Mouse (Mus musculus) left cerebral cortex, postnatal 36 days (tissue): ENCODE data around the gene Nudt3. TPM values are rescaled to one million over a fixed set of nuclear protein-coding genes. Genes with fewer than 3 reads are reported as not detected.
"Not testable (repeated sequence)": the region's sequence is repeated elsewhere in the genome, so short reads cannot be mapped to it uniquely, and the experiment has no call there.

Experiments
- DNase-seq, 2 experiments: peaks; one replicate each; pipeline ENCODE4 v3.0.0; 2021 to 2022; ENCODE audit warnings: low spot score in 2 of 2, mixed read lengths in 1 of 2
- intact Hi-C: fragments of 180-260 bp; cut with DNase I; formaldehyde crosslinking; loops from one replicate; pipeline ENCODE4 v1.15.1; 2025
- total RNA-seq, 2 experiments: library from RNA; stranded (reverse); gene quantifications; 2 replicates each; pipeline ENCODE4 v1.2.3; 2021

Gene Nudt3
- total RNA-seq, 2 experiments from 2014 or later = 511 to 604 TPM

DNA sequence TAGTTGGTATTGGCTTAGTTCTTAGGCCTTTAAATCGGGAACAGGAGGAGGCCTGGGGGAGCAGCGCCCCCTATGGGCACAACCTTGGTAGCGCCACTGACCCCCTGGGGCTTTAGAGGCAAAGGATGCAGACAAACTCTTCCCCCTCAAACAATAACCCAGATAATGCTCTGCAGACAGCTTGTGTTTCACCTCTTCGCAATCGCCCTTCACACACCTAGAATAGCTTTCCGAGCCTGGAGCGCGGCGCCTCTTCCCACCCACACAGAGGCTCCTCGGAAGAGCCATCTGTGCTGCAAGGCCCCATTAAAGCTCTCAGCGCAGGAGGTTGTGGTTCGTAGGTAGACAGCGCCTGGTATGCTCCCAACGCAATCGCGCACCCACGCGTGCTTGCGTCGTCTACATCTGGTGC, 15.6 kb upstream of the Nudt3 start:
- DNase-seq = peak; percentile 82 to 88
- intact Hi-C loops = loop anchor here (1.0 to 5.0 kb wide), 3 partner anchors 17 to 183 kb away; partner anchors contain the start of gene D17Wsu92e

GRCm38 (mm10) chr17:27637333-27637732, 14.0 kb upstream of the Nudt3 start:
- intact Hi-C loops = loop anchor here (5.0 kb wide), 2 partner anchors 50 to 185 kb away; partner anchors contain the start of gene D17Wsu92e

GRCm38 (mm10) chr17:27636132-27637020, 13.1 kb upstream of the Nudt3 start, which contains the start of gene Rps10:
Gene Rps10, minus strand, starts transcription at chr17:27636669.
- intact Hi-C loops = loop anchor here (5.0 kb wide), 2 partner anchors 51 to 186 kb away; partner anchors contain the start of gene D17Wsu92e
- no peak for DNase-seq

More at GRCm38 (mm10) chr17:27637333-27637732, 14.0 kb upstream of the Nudt3 start:
- no peak for DNase-seq

DNA sequence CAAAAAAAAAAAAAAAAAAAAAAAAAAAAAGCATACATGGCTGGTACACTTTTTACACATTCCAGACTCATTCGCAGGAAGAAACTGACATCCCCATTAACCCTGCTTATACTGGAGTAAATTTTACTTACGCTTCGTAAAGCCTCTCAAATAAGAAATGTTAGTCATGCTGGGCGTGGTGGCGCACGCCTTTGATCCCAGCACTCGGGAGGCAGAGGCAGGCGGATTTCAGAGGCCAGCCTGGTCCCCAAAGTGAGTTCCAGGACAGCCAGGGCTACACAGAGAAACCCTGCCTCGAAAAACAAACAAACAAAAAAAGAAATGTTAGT, 12.2 kb upstream of the Nudt3 start:
- DNase-seq = not testable (repeated sequence)
- intact Hi-C loops = loop anchor here (2.0 to 5.0 kb wide), 3 partner anchors 52 to 187 kb away; partner anchors contain the start of genes AI413582 and D17Wsu92e

- peak; percentile 89 to 92 for DNase-seq
- intact Hi-C loops = loop anchor here (2.0 to 5.0 kb wide), 3 partner anchors 52 to 187 kb away; partner anchors contain the start of genes AI413582 and D17Wsu92e
Measured at GRCm38 (mm10) chr17:27634871-27635574, 11.7 kb upstream of the Nudt3 start, which contains the start of gene RPS10-NUDT3. Gene RPS10-NUDT3, minus strand, starts transcription at chr17:27635222.

- intact Hi-C loops = no loop called here
- peak; percentile 69 to 72 for DNase-seq
Measured at GRCm38 (mm10) chr17:27629249-27630020, 6.1 kb upstream of the Nudt3 start.

DNA sequence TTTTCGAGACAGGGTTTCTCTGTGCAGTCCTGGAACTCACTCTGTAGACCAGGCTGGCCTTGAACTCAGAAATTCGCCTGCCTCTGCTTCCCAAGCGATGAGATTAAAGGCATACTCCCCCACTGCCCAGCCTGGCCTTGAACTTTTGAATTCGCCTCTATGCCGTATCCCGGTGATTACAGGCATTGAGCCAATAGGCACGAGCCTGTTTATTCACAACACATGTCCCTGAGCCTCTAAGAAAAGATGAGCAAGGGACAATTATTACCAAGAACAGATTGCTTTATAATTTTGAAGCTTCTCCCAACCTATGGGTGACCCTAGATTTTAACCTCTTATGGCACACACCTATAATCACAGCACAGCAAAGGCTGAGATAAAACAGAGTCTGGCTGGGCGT, 5.1 kb upstream of the Nudt3 start:
- intact Hi-C loops = no loop called here
- no peak for DNase-seq

DNA sequence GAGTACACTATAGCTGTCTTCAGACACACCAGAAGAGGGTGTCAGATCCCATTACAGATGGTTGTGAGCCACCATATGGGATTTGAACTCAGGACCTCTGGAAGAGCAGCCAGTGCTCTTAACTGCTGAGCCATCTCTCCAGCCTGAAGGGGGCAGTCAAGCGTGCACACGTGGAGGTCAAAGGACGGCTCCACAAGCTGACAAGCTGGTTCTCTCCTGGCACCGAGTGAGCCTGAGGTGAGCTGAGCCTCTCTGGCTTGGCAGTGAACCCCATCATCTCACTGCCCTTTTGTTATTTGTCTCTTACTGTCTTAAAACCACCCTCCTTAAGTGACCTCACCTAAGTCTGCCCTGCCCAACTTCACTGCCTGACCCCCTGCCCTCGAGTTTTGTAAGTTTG, 4.2 kb upstream of the Nudt3 start:
- intact Hi-C loops = no loop called here
- no peak for DNase-seq

DNA sequence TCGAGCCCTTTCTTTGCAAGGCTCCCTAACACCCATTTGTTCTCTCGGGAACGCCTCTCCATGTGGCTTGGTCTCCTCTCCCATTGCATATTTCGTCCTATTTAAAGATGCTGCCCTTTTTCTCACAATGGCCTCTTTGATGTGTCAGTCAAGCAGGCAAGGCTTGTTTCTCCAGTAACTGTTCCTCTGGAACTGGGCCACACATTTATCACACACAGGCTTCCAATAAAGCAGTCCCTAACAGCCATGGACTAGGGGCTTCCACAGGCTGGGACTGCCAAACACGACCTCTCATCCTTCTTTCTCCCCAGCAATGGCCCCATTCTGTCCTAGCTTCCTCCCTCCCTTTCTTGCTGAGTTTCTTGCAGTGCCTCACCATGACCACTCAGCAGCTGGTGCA, 3.4 kb upstream of the Nudt3 start:
- no peak for DNase-seq
- intact Hi-C loops = no loop called here

DNA sequence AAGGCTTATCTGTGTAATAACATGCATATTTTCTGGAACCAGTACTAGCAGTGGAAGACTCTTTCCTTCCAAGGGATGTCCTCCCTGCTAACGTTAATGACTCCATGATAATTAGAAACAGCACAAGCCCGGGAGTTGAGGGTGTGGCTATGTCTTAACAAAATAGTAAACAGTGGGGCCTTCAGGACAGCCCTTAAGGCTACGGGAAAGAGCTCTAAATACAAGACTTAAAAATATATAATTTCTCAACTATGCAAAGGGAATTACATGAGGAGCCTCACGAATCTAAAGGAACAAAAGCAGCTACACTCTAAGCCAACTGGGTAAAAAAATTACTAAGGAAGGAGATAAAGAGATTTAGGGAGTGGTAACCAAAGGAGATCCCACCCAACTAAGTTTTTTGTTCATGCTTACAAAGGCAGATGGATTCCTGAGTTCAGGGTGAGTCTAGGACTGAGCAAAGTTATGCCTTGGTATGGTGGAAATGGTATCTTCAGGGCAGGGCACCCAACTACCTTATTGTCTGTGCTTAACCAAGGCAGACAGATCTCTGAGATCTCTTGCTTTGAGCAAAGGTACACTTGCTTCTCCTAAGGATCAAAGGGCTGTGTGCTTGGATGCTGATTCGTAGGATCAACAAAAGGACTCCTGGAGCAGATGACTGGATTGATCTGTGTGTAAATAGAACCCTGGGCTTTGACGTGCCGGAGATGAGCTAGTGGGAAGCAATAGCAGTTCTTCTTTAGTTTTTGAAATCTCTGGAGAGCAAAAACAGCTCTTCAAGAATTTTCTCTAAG, 2.4 kb upstream of the Nudt3 start:
- DNase-seq = no peak
- intact Hi-C loops = no loop called here

- DNase-seq = no peak
- intact Hi-C loops = loop anchor here (2.0 kb wide), 1 partner anchor 58 kb away; the partner anchor contains the start of gene AI413582
Measured at GRCm38 (mm10) chr17:27622611-27623359, 510 bp downstream of the Nudt3 start.

- intact Hi-C loops = loop anchor here (2.0 kb wide), 1 partner anchor 57 kb away; the partner anchor contains the start of gene AI413582
- no peak for DNase-seq
Measured at GRCm38 (mm10) chr17:27621705-27622531, 1.4 kb downstream of the Nudt3 start.

GRCm38 (mm10) chr17:27621161-27621560, 2.1 kb downstream of the Nudt3 start:
- no peak for DNase-seq
- intact Hi-C loops = no loop called here

GRCm38 (mm10) chr17:27615388-27615787, 7.9 kb downstream of the Nudt3 start:
- intact Hi-C loops = no loop called here
- DNase-seq = no peak

DNA sequence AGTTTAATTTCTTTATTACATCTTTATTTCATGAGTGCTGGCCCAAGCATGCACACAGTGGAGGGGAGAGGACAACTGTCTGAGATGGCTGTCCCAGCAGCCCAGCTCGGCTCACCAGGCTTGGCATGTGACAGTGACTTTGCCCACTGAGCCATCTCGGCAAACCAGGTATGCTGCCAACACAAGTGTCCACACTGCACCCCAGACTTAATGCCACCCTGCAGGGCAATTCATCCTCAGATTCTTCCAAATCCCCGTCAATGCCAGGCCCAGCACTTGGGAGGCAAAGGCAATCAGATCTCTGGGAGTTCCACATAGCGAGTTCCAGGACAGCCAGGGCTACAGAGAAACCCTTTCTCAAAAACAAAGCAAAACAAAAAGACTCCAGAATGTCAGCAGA, 10.3 kb downstream of the Nudt3 start:
- intact Hi-C loops = no loop called here

DNA sequence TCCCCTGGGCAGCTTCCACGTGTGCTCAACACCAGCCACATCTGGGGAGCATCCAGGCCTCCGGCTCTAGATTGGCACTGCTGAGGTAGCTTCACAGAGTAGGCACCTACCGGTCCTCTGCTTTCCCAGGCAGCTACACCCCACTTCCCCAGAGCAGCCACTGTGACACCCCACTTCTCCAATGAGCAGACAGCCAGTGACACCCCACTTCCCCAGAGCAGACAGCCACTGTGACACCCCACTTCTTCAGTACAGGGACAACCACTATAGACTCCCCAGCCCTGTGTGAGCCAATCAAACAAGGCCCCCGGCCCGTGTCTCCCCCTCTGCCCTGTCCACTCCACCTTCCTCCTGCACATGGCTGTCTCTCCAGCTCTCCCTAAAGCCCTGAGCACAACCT, 11.3 kb downstream of the Nudt3 start:
- no peak for DNase-seq
- intact Hi-C loops = no loop called here

More for the DNA sequence above, 10.3 kb downstream of the Nudt3 start:
- DNase-seq = no peak

- no peak for DNase-seq
- intact Hi-C loops = no loop called here
Measured at GRCm38 (mm10) chr17:27611519-27611884, 11.8 kb downstream of the Nudt3 start.
